Mouse (Mus musculus): Measurements from ENCODE around the gene Zfp800.

The Zfp800 gene

DNA sequence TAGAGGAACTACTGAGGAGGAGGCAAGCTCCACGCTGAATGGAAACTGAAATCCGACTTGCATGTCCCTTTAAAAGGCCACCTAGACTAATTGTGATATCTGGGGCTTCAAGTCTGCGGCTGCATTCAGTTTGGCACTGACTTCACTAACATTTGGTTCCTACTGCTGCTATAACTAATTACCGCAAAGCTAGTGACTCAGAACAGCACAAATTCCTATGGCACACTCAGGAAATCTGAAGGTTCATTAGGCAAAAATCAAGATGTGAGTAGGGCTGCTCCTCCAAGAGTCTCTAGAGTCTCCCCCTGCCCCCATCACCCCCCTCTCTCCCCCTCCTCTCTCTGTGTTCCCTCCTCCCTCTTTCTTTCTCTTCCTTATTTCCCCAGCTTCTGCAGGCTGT is 194.4 kb downstream of the Zfp800 start:
- no peak for DNase-seq (ENCODE audit: low read depth, low spot score)

DNA sequence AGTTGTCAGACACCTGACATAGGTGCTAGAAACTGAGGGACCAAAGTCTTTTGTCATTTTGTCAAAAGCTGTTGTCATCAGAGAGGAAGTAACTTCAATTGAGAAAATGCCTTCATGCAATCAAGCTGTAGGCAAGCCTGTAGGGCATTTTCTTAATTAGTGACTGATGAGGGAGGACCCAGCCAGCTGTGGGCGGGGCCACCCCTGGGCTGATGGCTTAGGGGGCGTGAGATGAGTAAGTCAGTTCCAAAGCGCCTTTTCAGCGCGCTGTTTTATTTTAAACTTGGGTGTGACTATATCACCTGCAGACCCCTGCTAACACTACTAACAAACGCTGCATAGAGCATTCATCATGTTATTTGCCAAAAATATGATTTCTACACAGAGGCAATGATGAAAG is 195.0 kb downstream of the Zfp800 start:
- DNase-seq (ENCODE audit: low read depth, low spot score) = no peak

DNA sequence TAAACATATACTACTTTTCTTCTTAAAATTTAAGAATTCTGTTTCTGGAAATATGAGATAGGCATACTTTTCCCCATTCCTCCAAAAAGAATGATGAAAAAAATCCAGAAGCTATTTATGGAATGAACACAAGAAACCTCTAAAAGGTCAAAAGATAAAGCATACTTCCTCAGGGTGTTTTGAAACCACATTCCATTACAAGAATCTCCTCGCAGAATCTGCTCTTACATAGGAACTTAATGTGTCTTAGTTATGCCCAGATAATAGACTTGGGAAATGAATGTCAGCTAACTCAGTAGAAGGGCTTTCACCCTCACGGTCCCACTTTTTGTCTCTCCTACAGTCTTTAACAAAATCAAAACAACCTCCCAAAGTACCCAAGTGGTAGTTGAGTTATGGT is 203.9 kb downstream of the Zfp800 start:
- DNase-seq (ENCODE audit: low read depth, low spot score) = no peak

DNA sequence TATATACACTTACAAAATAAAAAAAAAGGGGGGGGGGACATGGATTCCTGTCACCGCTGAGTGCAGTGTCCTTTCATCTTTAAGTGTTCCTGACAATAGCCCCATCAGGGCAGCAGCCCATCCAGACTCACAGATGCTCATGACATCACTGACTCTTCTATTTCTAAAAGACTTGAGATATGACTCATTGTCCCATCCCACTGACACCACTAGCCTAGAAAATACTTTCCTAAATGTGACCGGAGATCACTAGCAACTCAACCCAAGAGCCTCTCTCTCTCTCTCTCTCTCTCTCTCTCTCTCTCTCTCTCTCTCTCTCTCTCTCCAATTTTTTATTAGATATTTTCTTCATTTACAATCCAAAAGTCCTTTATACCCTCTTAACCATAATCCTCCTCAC is 205.9 kb downstream of the Zfp800 start:
- no peak for DNase-seq (ENCODE audit: low read depth, low spot score)
